Mouse (Mus musculus) intestine, embryonic 14.5 days (tissue): ENCODE measurements around the gene Mast4. TPM values are rescaled to one million over a fixed set of nuclear protein-coding genes. Genes with fewer than 3 reads are reported as not detected.

ENCODE experiments used
- ATAC-seq: fragments of 200-750 bp; cut with Nextera tagmentation; replicated peaks from 2 replicates; pipeline ENCODE4 v1.8.0; 2017; ENCODE audit warnings: low read depth, moderate number of reproducible peaks, moderate TSS enrichment, moderate library complexity; ENCODE audit not compliant: low FRiP score, low TSS enrichment
- DNase-seq: peaks from one replicate; pipeline ENCODE4 v3.0.0-alpha.2; 2018; ENCODE audit warnings: low spot score
- H3K27ac ChIP-seq: fragments of 300-500 bp; sonication (generic); 2 replicates; pipeline ENCODE4 v1.5.1; 2014; ENCODE audit warnings: low read depth, mild to moderate bottlenecking, control low read depth
- H3K27me3 ChIP-seq: fragments of 300-500 bp; sonication (generic); replicated peaks from 2 replicates; pipeline ENCODE4 v1.6.1; 2014; ENCODE audit warnings: low read length, control low read depth; ENCODE audit not compliant: control insufficient read depth, insufficient read depth
- H3K36me3 ChIP-seq: fragments of 300-500 bp; sonication (generic); 2 replicates; pipeline ENCODE4 v1.6.1; 2014; ENCODE audit warnings: low read length, control low read depth; ENCODE audit not compliant: control insufficient read depth, insufficient read depth
- H3K4me1 ChIP-seq: fragments of 300-500 bp; sonication (generic); replicated peaks from 2 replicates; pipeline ENCODE4 v1.6.1; 2014; ENCODE audit warnings: low read length, control low read depth, mixed read lengths; ENCODE audit not compliant: control insufficient read depth, insufficient read depth
- H3K4me2 ChIP-seq: fragments of 300-500 bp; sonication (generic); 2 replicates; pipeline ENCODE4 v1.6.1; 2014; ENCODE audit warnings: low read length
- H3K4me3 ChIP-seq: fragments of 300-500 bp; sonication (generic); 2 replicates; pipeline ENCODE4 v1.5.1; 2014; ENCODE audit warnings: low read depth, low read length, control low read depth, mixed read lengths
- H3K9ac ChIP-seq: fragments of 300-500 bp; sonication (generic); 2 replicates; pipeline ENCODE4 v1.6.1; 2014; ENCODE audit warnings: mild to moderate bottlenecking, low read length
- H3K9me3 ChIP-seq: fragments of 300-500 bp; sonication (generic); 2 replicates; pipeline ENCODE4 v1.6.1; 2016; ENCODE audit warnings: low read length, control low read depth; ENCODE audit not compliant: control insufficient read depth
- WGBS: fragments of 180-500 bp; shearing (Covaris S2); extraction: QIAGEN DNeasy Blood & Tissue Kit; methylation state at CpG from one replicate; pipeline ENCODE4 v1.1.7; 2014; 5-methylcytosine and 5-hydroxymethylcytosine counted together
- polyA plus RNA-seq: library from polyadenylated mRNA; unstranded; fragments of >200 nt; fragmentation: Nextera tagmentation; extraction: Ambion mirVana; gene quantifications from 2 replicates; pipeline ENCODE4 v1.2.1, GENCODE M21; 2014

Mast4 gene
- polyA plus RNA-seq, 1 experiment from 2014 or later, result 31.9 TPM

DNA sequence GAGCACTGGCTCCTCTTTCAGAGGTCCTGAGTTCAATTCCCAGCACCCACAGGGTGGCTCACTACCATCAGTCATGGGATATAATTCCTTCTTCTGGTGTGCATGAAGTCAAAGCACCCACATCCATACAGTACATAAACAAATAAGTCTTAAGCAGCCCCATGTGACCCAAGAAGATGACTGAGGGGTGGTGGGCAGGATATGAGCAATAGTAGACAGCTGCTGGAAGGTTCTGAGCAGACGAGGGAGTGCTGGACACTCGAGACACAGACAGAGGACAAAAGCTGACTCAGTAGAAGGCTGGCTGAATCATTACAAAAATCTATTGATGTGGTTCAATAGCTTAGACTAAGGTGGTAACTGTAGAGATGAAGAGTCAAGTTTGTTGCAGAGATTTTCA is 391.7 kb downstream of the Mast4 start:
- no peaks in the 10 kb centered on the region for H3K4me1 ChIP-seq
- ATAC-seq (no peak), DNase-seq (no peak)
- H3K27ac ChIP-seq, result no peak overlapping the region
- no peaks in the 10 kb centered on the region for H3K9me3 ChIP-seq
- H3K4me3 ChIP-seq, result no peak overlapping the region
- 85% methylated on average over 2 of the region's 2 CpGs for WGBS
- H3K4me2 ChIP-seq, result no peak overlapping the region
- no peaks in the 10 kb centered on the region for H3K36me3 ChIP-seq
- H3K27me3 ChIP-seq, result no peaks in the 10 kb centered on the region
- H3K9ac ChIP-seq, result no peak overlapping the region

DNA sequence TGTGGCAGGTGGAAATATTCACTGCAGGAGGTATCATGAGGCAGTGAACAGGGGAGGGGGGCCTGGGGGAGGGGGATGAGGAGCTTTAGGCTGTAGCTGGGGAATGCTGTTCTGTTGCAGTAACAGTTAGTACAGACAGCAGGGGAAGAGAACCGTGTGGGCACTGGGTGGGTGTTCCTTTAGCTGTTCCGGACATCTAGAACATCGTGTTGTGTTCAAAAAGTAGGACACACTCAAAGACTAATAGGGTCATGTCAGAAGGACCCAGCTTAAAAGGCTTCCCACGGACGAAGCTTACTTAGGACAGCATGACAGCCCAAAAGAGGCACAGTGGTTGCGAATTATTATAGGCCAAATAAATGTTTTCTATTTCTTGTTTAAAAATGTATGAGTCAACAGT is 393.8 kb downstream of the Mast4 start:
- Histone ChIP-seq H3K27me3 (no peaks in the 10 kb centered on the region), H3K4me1 (no peaks in the 10 kb centered on the region), H3K36me3 (no peaks in the 10 kb centered on the region), H3K4me2 (no peak overlapping the region), H3K9ac (no peak overlapping the region), H3K4me3 (no peak overlapping the region), H3K27ac (no peak overlapping the region), H3K9me3 (no peaks in the 10 kb centered on the region)
- DNase-seq (no peak), ATAC-seq (no peak)
- 86% methylated on average over 6 of the region's 6 CpGs for WGBS

DNA sequence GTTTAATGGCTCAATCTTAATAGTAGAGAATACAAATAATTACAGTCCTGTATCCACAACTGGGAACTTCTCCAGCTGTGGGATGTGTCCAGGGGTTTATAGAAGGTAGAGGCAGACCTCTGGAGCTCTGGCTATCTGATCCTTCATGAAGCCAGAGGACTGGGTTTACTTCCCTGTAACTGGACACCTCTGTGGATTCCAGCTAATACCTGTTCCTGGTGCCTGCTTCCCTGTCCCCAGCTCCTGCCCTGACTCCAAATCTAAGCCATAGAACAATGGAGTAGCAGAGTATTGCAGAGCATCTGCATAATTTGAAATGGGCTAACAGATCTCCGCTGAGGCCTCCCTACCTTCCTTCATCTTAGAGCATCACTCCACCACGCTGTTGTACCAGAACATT is 398.1 kb downstream of the Mast4 start:
- Histone ChIP-seq H3K9ac (no peak overlapping the region), H3K27me3 (no peaks in the 10 kb centered on the region), H3K4me2 (no peak overlapping the region), H3K4me1 (no peaks in the 10 kb centered on the region), H3K9me3 (no peaks in the 10 kb centered on the region), H3K36me3 (no peaks in the 10 kb centered on the region), H3K4me3 (no peak overlapping the region), H3K27ac (no peak overlapping the region)
- no peak for ATAC-seq
- no peak for DNase-seq
- WGBS, result 94% methylated on average over 2 of the region's 2 CpGs

DNA sequence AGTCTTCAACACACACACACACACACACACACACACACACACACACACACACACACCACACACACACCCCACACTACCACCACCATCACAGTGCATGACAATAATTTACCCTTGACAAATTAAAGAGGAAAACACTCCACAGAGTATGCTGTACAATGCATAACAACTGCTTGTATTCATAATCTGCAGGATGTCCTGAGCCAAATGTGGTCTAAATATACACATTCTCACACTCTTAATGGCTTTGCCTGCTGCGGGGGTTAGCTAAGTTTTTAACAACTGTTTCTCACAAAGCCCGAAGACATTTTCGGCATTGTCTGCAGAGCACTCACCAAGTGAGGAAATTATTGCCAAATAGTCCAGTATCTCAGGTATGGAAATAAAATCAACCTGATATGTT is 398.5 kb downstream of the Mast4 start:
- ATAC-seq (no peak), DNase-seq (no peak)
- H3K4me3 ChIP-seq, result no peak overlapping the region
- no peaks in the 10 kb centered on the region for H3K36me3 ChIP-seq
- no peak overlapping the region for H3K4me2 ChIP-seq
- H3K27ac ChIP-seq, result no peak overlapping the region
- no peak overlapping the region for H3K9ac ChIP-seq
- H3K4me1 ChIP-seq, result no peaks in the 10 kb centered on the region
- WGBS, result 56% methylated on average over 3 of the region's 3 CpGs
- H3K9me3 ChIP-seq, result no peaks in the 10 kb centered on the region
- no peaks in the 10 kb centered on the region for H3K27me3 ChIP-seq

DNA sequence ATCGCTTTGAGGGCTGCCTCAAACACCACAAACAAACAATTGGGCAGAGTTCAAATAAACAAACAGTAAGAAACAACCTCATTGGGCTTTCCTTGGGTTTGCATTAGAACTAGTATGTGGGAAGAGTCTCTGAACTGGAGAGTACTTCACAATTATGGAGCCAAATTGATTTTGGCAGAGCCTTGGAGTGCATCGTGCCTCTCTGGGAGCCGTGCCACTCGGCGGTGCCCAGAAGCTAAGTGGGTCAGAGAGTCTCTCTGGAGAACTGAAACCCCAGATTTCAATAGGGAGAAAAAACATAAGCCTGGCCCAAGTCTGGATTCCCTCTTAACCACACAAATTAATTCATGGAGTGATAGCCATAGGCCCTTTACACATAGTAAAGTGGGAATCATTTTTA is 400.6 kb downstream of the Mast4 start:
- no peaks in the 10 kb centered on the region for H3K4me1 ChIP-seq
- H3K4me2 ChIP-seq, result no peak overlapping the region
- no peak overlapping the region for H3K27ac ChIP-seq
- 92% methylated on average over 5 of the region's 5 CpGs for WGBS
- DNase-seq (no peak), ATAC-seq (no peak)
- H3K4me3 ChIP-seq, result no peak overlapping the region
- H3K36me3 ChIP-seq, result no peaks in the 10 kb centered on the region
- H3K27me3 ChIP-seq, result no peaks in the 10 kb centered on the region
- no peak overlapping the region for H3K9ac ChIP-seq
- H3K9me3 ChIP-seq, result no peaks in the 10 kb centered on the region

DNA sequence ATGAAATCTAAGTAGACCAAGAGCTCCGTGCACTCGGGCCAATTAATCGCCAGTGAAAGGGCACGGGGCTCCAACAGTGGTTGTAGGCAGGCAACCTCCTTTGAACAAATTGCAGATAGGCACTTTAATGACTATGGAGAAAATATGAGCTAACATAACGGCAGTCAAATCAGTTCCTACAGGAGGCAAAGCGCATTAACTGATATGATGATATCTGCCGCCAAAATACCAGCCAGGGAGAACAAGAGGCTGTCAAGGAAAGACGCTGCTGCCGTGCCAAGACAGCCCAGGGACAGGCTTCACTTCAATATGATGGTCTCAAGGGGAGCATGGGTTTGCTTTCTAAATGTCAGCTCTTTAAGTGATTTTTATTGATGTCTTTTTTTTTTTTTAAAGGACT is 401.9 kb downstream of the Mast4 start:
- Histone ChIP-seq H3K4me2 (no peak overlapping the region), H3K36me3 (no peaks in the 10 kb centered on the region), H3K4me3 (no peak overlapping the region), H3K27ac (no peak overlapping the region), H3K9ac (no peak overlapping the region), H3K4me1 (no peaks in the 10 kb centered on the region), H3K9me3 (no peaks in the 10 kb centered on the region), H3K27me3 (no peaks in the 10 kb centered on the region)
- no peak for ATAC-seq
- no peak for DNase-seq
- WGBS, result 81% methylated on average over 9 of the region's 9 CpGs

DNA sequence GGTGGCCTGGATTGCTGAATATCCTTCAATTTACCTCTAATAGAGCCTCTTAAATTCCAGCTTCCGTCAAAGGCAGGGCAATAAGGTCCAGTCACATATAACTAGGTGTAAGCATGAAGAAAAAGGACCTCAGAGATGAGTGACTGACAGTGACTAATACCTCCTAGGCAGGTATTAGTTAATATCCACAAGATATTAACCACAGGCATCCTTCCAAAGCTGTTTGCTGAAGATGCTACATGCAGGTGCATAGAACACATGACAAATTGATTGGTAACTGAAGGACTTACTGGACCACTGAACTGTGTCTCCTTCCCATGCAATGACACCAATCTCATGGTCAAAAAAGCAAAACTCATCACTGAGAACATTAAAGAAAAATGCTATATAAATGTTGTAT is 402.3 kb downstream of the Mast4 start:
- no peak for DNase-seq
- Histone ChIP-seq H3K9me3 (no peaks in the 10 kb centered on the region), H3K9ac (no peak overlapping the region), H3K27me3 (no peaks in the 10 kb centered on the region), H3K4me2 (no peak overlapping the region), H3K4me3 (no peak overlapping the region), H3K27ac (no peak overlapping the region), H3K36me3 (no peaks in the 10 kb centered on the region), H3K4me1 (no peaks in the 10 kb centered on the region)
- no peak for ATAC-seq
- 95% methylated on average over 1 of the region's 1 CpGs for WGBS

DNA sequence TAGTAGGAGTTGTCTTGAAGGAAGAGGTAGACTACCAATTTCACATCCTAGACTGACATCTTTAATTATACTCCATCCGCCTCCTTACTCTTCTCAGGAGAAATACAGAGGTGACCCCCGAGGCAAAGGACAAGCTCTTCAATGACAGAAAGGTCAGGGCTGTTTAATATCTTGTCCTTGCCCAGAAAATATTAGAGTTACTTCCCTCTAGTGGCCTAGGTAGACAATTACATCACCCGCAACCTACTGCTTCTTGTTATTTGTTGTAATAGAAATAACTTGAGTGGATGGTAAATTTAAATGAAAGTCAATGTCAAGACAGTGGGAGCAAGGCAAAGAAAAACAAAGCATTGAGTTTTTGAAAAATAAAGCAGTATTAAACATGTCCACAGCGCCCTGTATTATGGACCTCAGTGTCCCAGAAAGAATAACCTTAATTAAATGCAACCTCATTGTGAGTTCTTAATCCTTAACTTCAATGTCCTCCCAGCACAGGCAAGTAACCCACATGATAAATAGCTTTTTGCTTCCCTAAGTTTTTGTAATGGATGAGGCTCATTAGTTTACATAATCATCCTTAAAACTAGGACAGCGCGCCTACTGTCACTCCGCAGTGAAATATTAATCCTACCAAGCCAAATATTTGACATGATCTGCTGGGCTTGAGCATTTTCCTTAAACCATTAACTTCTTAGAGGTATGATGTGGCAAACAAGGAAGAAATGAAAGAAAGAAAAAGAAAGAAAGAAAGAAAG is 408.3 kb downstream of the Mast4 start:
- no peak for DNase-seq
- ATAC-seq, result no peak
- WGBS, result 70% methylated on average over 7 of the region's 7 CpGs
- Histone ChIP-seq H3K4me2 (no peak overlapping the region), H3K9ac (no peak overlapping the region), H3K4me1 (no peaks in the 10 kb centered on the region), H3K36me3 (no peaks in the 10 kb centered on the region), H3K4me3 (no peak overlapping the region), H3K9me3 (no peaks in the 10 kb centered on the region), H3K27me3 (no peaks in the 10 kb centered on the region), H3K27ac (no peak overlapping the region)

DNA sequence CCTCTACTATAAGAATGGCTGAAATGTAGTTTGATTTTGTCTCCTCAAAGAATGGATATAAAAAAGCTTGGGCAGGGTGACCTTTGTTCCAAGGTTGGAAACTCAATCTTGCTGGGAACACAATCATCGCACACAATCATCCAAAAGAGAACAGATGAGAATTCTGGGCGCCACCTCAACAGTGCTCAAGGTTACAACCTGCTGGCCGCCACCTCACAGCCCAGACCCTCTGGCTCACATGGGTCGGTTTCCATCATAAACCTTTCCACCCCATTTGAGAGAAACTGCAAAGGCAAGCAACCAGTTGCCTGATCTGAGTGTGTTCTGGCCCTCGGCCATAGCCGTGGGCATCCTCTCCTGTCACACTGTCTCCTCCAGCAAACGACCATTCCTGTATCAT is 414.6 kb downstream of the Mast4 start:
- no peak for DNase-seq
- Histone ChIP-seq H3K4me2 (no peak overlapping the region), H3K27ac (no peak overlapping the region), H3K4me3 (no peak overlapping the region), H3K36me3 (no peaks in the 10 kb centered on the region), H3K9me3 (no peaks in the 10 kb centered on the region), H3K27me3 (no peaks in the 10 kb centered on the region), H3K9ac (no peak overlapping the region), H3K4me1 (peaks cover 4% of the 10 kb centered on the region; the same call in 1 of the 2 replicates)
- 93% methylated on average over 7 of the region's 7 CpGs for WGBS
- ATAC-seq, result no peak
